Mouse (Mus musculus): Measurements from ENCODE around the gene Cdipt. TPM values are rescaled to one million over a fixed set of nuclear protein-coding genes. Genes with fewer than 3 reads are reported as not detected.

The Cdipt gene
- total and polyA plus RNA-seq, 3 experiments, result 44.4 to 133 (median 45.9) TPM

DNA sequence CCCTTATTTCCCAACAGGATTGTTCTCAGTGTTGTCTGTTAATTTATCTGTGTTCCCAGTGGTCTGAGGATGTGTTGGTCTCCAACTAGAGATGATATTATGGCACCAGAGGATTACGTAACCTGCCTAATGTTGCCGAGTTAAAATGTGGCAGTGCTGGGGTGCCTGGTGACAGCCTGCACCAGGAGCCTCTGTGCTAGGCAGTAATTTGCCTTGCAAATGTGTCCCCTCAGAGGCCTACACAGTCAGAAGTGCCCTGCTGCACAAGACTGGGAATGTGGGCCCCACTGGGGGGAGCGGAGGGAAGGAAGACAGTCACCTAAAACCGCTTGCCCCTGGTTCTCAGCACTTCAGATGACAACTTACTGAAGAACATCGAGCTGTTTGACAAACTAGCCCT, 33.9 kb upstream of the Cdipt start:
- no peak overlapping the region for H3K9ac ChIP-seq (ENCODE audit: low read depth, low read length)
- no peaks in the 10 kb centered on the region for H3K27me3 ChIP-seq (ENCODE audit: control insufficient read depth, insufficient read depth, low read length)
- DNase-seq, result no peak
- 83% methylated on average over 5 of the region's 5 CpGs for WGBS
- H3K36me3 ChIP-seq (ENCODE audit: control insufficient read depth, insufficient read depth, low read length), result no peaks in the 10 kb centered on the region
- TF ChIP-seq POLR2A (IDR thresholded peaks at IDR 0.05; ENCODE audit: insufficient read depth, low read depth, low read length), result no peak
- TF ChIP-seq EP300 (IDR thresholded peaks at IDR 0.05; ENCODE audit: insufficient read depth, low read depth, low read length), result no peak
- TF ChIP-seq CTCF (IDR thresholded peaks at IDR 0.05), result no peak
- H3K4me1 ChIP-seq (ENCODE audit: control insufficient read depth, insufficient read depth, low read length), result no peaks in the 10 kb centered on the region
- H3K27ac ChIP-seq, result no peak overlapping the region
- intact Hi-C loops (cut with DNase I), result no loop called here
- no peak overlapping the region for H3K4me3 ChIP-seq
- no peaks in the 10 kb centered on the region for H3K79me2 ChIP-seq (replicated peaks; ENCODE audit: control insufficient read depth, insufficient read depth, low read length)

DNA sequence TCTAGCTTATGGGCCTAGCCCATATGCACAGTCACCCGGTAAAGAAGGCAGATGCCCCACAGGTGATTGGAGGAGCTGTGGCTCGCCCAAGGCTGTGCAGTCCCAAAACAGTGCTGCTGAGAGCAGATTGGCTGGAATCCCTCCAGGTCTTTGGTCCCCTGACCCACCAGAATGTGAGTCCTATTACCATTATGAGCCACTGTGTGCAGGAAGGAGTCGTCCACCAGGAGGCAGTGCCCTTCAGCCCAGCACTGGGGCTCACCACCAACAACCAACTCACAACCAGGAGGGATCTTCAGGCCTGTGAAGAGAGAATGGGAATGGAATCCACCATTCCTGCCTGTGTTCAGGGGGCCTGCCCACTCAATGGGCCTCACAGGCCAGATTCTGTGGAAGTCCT, 29.2 kb upstream of the Cdipt start:
- H3K36me3 ChIP-seq (ENCODE audit: control insufficient read depth, insufficient read depth, low read length), result no peaks in the 10 kb centered on the region
- peak; percentile 20 to 45 for DNase-seq
- H3K9ac ChIP-seq (ENCODE audit: low read depth, low read length), result no peak overlapping the region
- H3K27ac ChIP-seq, result no peak overlapping the region
- TF ChIP-seq CTCF (IDR thresholded peaks at IDR 0.05), result peak; percentile 75
- TF ChIP-seq POLR2A (IDR thresholded peaks at IDR 0.05; ENCODE audit: insufficient read depth, low read depth, low read length), result no peak
- H3K4me3 ChIP-seq, result no peak overlapping the region
- intact Hi-C loops (cut with DNase I), result loop anchor here (2.0 kb wide), 1 partner anchor 158 kb away; no protein-coding TSS in a partner anchor
- H3K79me2 ChIP-seq (replicated peaks; ENCODE audit: control insufficient read depth, insufficient read depth, low read length), result no peaks in the 10 kb centered on the region
- WGBS, result 71% methylated on average over 3 of the region's 3 CpGs
- no peaks in the 10 kb centered on the region for H3K27me3 ChIP-seq (ENCODE audit: control insufficient read depth, insufficient read depth, low read length)
- no peaks in the 10 kb centered on the region; the same call in 1 of the 2 replicates for H3K4me1 ChIP-seq (ENCODE audit: control insufficient read depth, insufficient read depth, low read length)

DNA sequence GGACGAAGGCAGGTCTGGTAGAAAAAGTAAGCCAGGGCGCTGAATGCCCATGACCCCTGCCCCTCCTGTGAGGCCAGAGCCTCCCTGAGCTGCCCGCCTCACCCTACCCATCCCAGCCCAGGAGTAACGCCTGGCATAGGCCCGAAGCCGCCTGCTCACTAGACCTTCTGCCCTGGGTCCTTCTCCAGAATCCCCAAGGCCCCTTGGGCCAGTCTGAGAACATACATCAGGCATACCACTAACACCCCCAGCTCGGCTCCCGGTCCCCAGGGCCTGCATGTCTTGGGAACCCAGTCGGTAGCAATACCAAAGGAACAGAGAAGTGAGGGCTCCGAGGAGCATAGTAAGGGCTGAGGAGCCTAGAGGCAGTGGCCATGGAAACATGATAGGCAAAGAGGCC, 27.1 kb upstream of the Cdipt start:
- 79% methylated on average over 10 of the region's 10 CpGs for WGBS
- Histone ChIP-seq H3K4me1 (ENCODE audit: control insufficient read depth, insufficient read depth, low read length) (no peaks in the 10 kb centered on the region; the same call in 1 of the 2 replicates), H3K36me3 (ENCODE audit: control insufficient read depth, insufficient read depth, low read length) (no peaks in the 10 kb centered on the region), H3K79me2 (replicated peaks; ENCODE audit: control insufficient read depth, insufficient read depth, low read length) (no peaks in the 10 kb centered on the region), H3K4me3 (no peak overlapping the region), H3K27ac (no peak overlapping the region), H3K9ac (ENCODE audit: low read depth, low read length) (no peak overlapping the region), H3K27me3 (ENCODE audit: control insufficient read depth, insufficient read depth, low read length) (no peaks in the 10 kb centered on the region)
- intact Hi-C loops (cut with DNase I), result loop anchor here (2.0 kb wide), 1 partner anchor 24 kb away; no protein-coding TSS in a partner anchor
- no peak for DNase-seq
- no peak for TF ChIP-seq POLR2A (IDR thresholded peaks at IDR 0.05; ENCODE audit: insufficient read depth, low read depth, low read length)
- no peak for TF ChIP-seq CTCF (IDR thresholded peaks at IDR 0.05)
- no peak for TF ChIP-seq EP300 (IDR thresholded peaks at IDR 0.05; ENCODE audit: insufficient read depth, low read depth, low read length)

DNA sequence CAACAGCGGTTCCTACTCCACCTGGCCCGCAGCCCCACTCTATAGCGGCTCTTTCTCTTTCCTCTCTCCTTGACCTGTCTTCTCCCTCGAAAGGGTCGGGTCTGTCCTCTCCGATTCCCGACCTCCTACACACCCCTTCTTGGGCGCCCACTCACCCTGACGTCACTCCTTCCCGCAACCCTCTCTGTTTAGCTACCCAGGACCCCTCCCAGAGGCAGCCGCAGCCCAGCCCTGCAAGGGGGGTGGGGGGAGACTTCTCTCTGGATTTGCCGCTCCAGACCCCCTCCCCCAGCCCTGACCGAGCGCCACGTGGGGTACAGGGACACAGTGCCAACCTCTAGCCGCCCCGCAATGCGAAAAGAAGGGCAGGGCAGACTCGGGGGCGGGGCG, 26.3 kb upstream of the Cdipt start, which contains the start of gene Asphd1:
Gene Asphd1, minus strand, starts transcription at position 180 of the 390 bp plus-strand sequence.
- DNase-seq, result no peak
- Histone ChIP-seq H3K27me3 (ENCODE audit: control insufficient read depth, insufficient read depth, low read length) (no peaks in the 10 kb centered on the region), H3K4me1 (ENCODE audit: control insufficient read depth, insufficient read depth, low read length) (no peaks in the 10 kb centered on the region; the same call in 1 of the 2 replicates), H3K4me3 (peak within 1 kb of the TSS; percentile 56), H3K79me2 (replicated peaks; ENCODE audit: control insufficient read depth, insufficient read depth, low read length) (no peaks in the 10 kb centered on the region), H3K9ac (ENCODE audit: low read depth, low read length) (no peak within 1 kb of the TSS), H3K36me3 (ENCODE audit: control insufficient read depth, insufficient read depth, low read length) (no peaks in the 10 kb centered on the region), H3K27ac (no peak within 1 kb of the TSS)
- intact Hi-C loops (cut with DNase I), result loop anchor here (2.0 kb wide), 1 partner anchor 23 kb away; no protein-coding TSS in a partner anchor
- TF ChIP-seq CTCF (IDR thresholded peaks at IDR 0.05), result no peak
- no peak for TF ChIP-seq EP300 (IDR thresholded peaks at IDR 0.05; ENCODE audit: insufficient read depth, low read depth, low read length)
- no peak for TF ChIP-seq POLR2A (IDR thresholded peaks at IDR 0.05; ENCODE audit: insufficient read depth, low read depth, low read length)
- 3% methylated on average over 21 of the region's 21 CpGs for WGBS

DNA sequence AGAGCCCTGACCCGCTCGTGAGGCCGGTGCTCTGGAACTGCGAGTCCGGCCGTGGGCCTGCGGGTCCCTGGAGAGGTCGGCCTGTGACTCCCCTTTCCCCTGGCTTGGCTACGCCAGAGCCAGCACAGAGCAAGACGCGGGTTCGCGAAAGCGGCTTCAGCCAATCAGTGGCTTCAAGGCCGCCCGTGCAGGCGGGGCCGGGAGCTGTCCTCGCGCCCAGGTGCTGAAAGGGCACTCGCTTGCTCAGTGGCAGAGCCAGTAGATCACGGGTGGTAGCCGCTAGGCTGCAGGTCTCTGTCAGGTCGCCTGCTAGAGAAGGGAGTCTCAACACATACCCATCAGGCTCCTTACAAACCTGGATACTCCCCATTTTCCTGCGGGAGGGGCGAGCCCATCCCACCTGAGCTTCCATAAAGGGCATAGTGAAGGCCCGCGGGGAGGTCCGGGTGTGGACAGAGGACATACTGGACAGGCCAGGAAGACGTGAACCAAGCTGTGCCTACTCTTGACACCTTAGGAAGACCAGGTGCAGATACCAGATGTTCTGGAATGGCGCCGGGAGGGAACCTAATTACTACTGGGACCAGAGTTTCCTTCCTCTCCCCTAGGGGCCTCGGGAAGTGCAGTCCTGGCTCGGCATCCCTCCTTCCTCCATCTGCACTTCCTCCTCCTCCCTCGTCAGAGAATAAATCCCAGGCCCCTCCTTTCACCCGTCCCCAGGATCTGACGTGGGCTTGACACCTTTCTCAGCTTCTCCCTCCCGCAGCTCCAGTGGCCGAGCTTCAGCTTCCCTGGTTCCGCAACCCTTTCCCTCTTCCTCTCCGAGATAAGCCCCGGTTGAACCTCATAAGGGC, 25.7 kb upstream of the Cdipt start, which contains the start of gene Sez6l2:
Gene Sez6l2, plus strand, starts transcription at position 771 of the 854 bp plus-strand sequence.
- under 1% methylated on average over 42 of the region's 42 CpGs for WGBS
- Histone ChIP-seq H3K36me3 (ENCODE audit: control insufficient read depth, insufficient read depth, low read length) (no peaks in the 10 kb centered on the region), H3K27me3 (ENCODE audit: control insufficient read depth, insufficient read depth, low read length) (no peaks in the 10 kb centered on the region), H3K4me3 (peak within 1 kb of the TSS; percentile 56), H3K9ac (ENCODE audit: low read depth, low read length) (no peak within 1 kb of the TSS), H3K79me2 (replicated peaks; ENCODE audit: control insufficient read depth, insufficient read depth, low read length) (no peaks in the 10 kb centered on the region), H3K27ac (no peak within 1 kb of the TSS), H3K4me1 (ENCODE audit: control insufficient read depth, insufficient read depth, low read length) (no peaks in the 10 kb centered on the region; the same call in 1 of the 2 replicates)
- DNase-seq, result peak; percentile 86 to 93
- 0 out of 2 replicates have a peak, but pooled peaks have one; percentile 35 for TF ChIP-seq EP300 (IDR thresholded peaks at IDR 0.05; ENCODE audit: insufficient read depth, low read depth, low read length)
- no peak for TF ChIP-seq CTCF (IDR thresholded peaks at IDR 0.05)
- intact Hi-C loops (cut with DNase I), result loop anchor here (2.0 kb wide), 1 partner anchor 23 kb away; no protein-coding TSS in a partner anchor

All from heart, adult 2 months (tissue).